Mouse (Mus musculus): Measurements from ENCODE around the gene Mbnl1. TPM values are rescaled to one million over a fixed set of nuclear protein-coding genes. Genes with fewer than 3 reads are reported as not detected.

The Mbnl1 gene
- polyA plus RNA-seq (2015; fragmentation: Nextera tagmentation; extraction: Ambion mirVana), result 75.2 and 125 TPM in 2 replicates

GRCm38 (mm10) chr3:60472681-60473177 is at the start of gene Mbnl1:
Mbnl1 (plus strand) TSS chr3:60472830.

All from adrenal gland, postnatal 0 days (tissue).